Mouse (Mus musculus) hindbrain, embryonic 12.5 days (tissue): ENCODE results near the gene Nop9. TPM values are rescaled to one million over a fixed set of nuclear protein-coding genes. Genes with fewer than 3 reads are reported as not detected.
A peak's percentile ranks its signal among the peaks of the same experiment; 100 is the strongest.

Source experiments
- ATAC-seq: fragments of 200-750 bp; cut with Nextera tagmentation; 2 replicates; pipeline ENCODE4 v1.8.0; 2017; ENCODE audit warnings: moderate TSS enrichment; ENCODE audit not compliant: low FRiP score
- H3K27ac ChIP-seq: fragments of 300-500 bp; sonication (generic); 2 replicates; pipeline ENCODE4 v1.5.1; 2016; ENCODE audit warnings: mild to moderate bottlenecking
- H3K27me3 ChIP-seq: fragments of 300-500 bp; sonication (generic); 2 replicates; pipeline ENCODE4 v1.6.1; 2016; ENCODE audit warnings: mild to moderate bottlenecking
- H3K36me3 ChIP-seq: fragments of 300-500 bp; sonication (generic); 2 replicates; pipeline ENCODE4 v1.6.1; 2016; ENCODE audit warnings: mild to moderate bottlenecking
- H3K4me1 ChIP-seq: fragments of 300-500 bp; sonication (generic); 2 replicates; pipeline ENCODE4 v1.6.1; 2016
- H3K4me2 ChIP-seq: fragments of 300-500 bp; sonication (generic); replicated peaks from 2 replicates; pipeline ENCODE4 v1.6.1; 2016; ENCODE audit warnings: mild to moderate bottlenecking
- H3K4me3 ChIP-seq: fragments of 300-500 bp; sonication (generic); 2 replicates; pipeline ENCODE4 v1.5.1; 2016; ENCODE audit warnings: mild to moderate bottlenecking
- H3K9ac ChIP-seq: fragments of 300-500 bp; sonication (generic); 2 replicates; pipeline ENCODE4 v1.6.1; 2016; ENCODE audit warnings: mild to moderate bottlenecking, moderate library complexity
- H3K9me3 ChIP-seq: fragments of 300-500 bp; sonication (generic); replicated peaks from 2 replicates; pipeline ENCODE4 v1.6.1; 2016; ENCODE audit warnings: mild to moderate bottlenecking
- WGBS: fragments of 180-500 bp; shearing (Covaris S2); methylation state at CpG from one replicate; pipeline ENCODE4 v1.1.7; 2016; 5-methylcytosine and 5-hydroxymethylcytosine counted together
- polyA plus RNA-seq: library from polyadenylated mRNA; unstranded; fragments of >200 nt; fragmentation: Nextera tagmentation; extraction: Ambion mirVana; gene quantifications from 2 replicates; pipeline ENCODE4 v1.2.1, GENCODE M21; 2016

The Nop9 gene
- polyA plus RNA-seq, 1 experiment from 2014 or later: 42.0 TPM

GRCm38 (mm10) chr14:55716884-55717283 lies 28.6 kb upstream of the Nop9 start:
- H3K36me3 ChIP-seq: peaks cover 36% of the 10 kb centered on the region
- H3K27ac ChIP-seq: no peak overlapping the region
- no peaks in the 10 kb centered on the region for H3K9me3 ChIP-seq
- no peak overlapping the region for H3K4me2 ChIP-seq
- ATAC-seq: no peak
- 0 out of 2 replicates have a peak, but pooled peaks cover 9% of the 10 kb centered on the region for H3K4me1 ChIP-seq
- WGBS: 79% methylated on average over 8 of the region's 8 CpGs
- peaks cover 24% of the 10 kb centered on the region for H3K27me3 ChIP-seq
- H3K9ac ChIP-seq: no peak overlapping the region
- H3K4me3 ChIP-seq: no peak overlapping the region

- no peaks in the 10 kb centered on the region; the same call in 1 of the 2 replicates for H3K27me3 ChIP-seq
- peaks cover 36% of the 10 kb centered on the region for H3K36me3 ChIP-seq
- WGBS: 92% methylated on average over 6 of the region's 6 CpGs
- 0 out of 2 replicates have a peak, but pooled peaks cover 13% of the 10 kb centered on the region for H3K4me1 ChIP-seq
- no peak overlapping the region for H3K27ac ChIP-seq
- no peaks in the 10 kb centered on the region for H3K9me3 ChIP-seq
- H3K4me2 ChIP-seq: no peak overlapping the region
- no peak overlapping the region for H3K4me3 ChIP-seq
- ATAC-seq: no peak
- 0 out of 2 replicates have a peak overlapping the region, but pooled peaks have one; percentile 18 for H3K9ac ChIP-seq
Observed at GRCm38 (mm10) chr14:55719737-55720136, 25.8 kb upstream of the Nop9 start.

- Histone ChIP-seq H3K36me3 (peaks cover 36% of the 10 kb centered on the region), H3K4me1 (0 out of 2 replicates have a peak, but pooled peaks cover 13% of the 10 kb centered on the region), H3K9me3 (no peaks in the 10 kb centered on the region), H3K27me3 (no peaks in the 10 kb centered on the region), H3K4me3 (0 out of 2 replicates have a peak overlapping the region, but pooled peaks have one; percentile 79), H3K4me2 (peak overlapping the region; percentile 54; the same call in 1 of the 2 replicates), H3K9ac (no peak overlapping the region), H3K27ac (no peak overlapping the region)
- 92% methylated on average over 12 of the region's 12 CpGs for whole genome bisulfite sequencing
- ATAC-seq: no peak
Observed at GRCm38 (mm10) chr14:55720666-55721065, 24.8 kb upstream of the Nop9 start.

GRCm38 (mm10) chr14:55721076-55721475 lies 24.4 kb upstream of the Nop9 start:
- Histone ChIP-seq H3K27me3 (no peaks in the 10 kb centered on the region), H3K4me1 (0 out of 2 replicates have a peak, but pooled peaks cover 13% of the 10 kb centered on the region), H3K9me3 (no peaks in the 10 kb centered on the region), H3K4me2 (peak overlapping the region; percentile 54), H3K27ac (no peak overlapping the region), H3K4me3 (peak overlapping the region; percentile 79), H3K9ac (no peak overlapping the region; the same call in 1 of the 2 replicates), H3K36me3 (peaks cover 33% of the 10 kb centered on the region)
- 75% methylated on average over 6 of the region's 6 CpGs for WGBS
- no peak for ATAC-seq

- peak within 1 kb of the TSS; percentile 79 for H3K27ac ChIP-seq
- peak within 1 kb of the TSS; percentile 54 for H3K4me2 ChIP-seq
- peak within 1 kb of the TSS; percentile 79 for H3K4me3 ChIP-seq
- WGBS: 1% methylated on average over 50 of the region's 50 CpGs
- 0 out of 2 replicates have a peak, but pooled peaks cover 13% of the 10 kb centered on the region for H3K4me1 ChIP-seq
- H3K27me3 ChIP-seq: no peaks in the 10 kb centered on the region
- peak; percentile 96 for ATAC-seq
- peaks cover 27% of the 10 kb centered on the region for H3K36me3 ChIP-seq
- no peaks in the 10 kb centered on the region for H3K9me3 ChIP-seq
- H3K9ac ChIP-seq: peak within 1 kb of the TSS; percentile 77
Observed at GRCm38 (mm10) chr14:55721700-55722437, 23.6 kb upstream of the Nop9 start, which contains the start of gene Rabggta. Gene Rabggta (minus strand): TSS chr14:55722263.

- 0 out of 2 replicates have a peak, but pooled peaks cover 13% of the 10 kb centered on the region for H3K4me1 ChIP-seq
- H3K9ac ChIP-seq: peak overlapping the region; percentile 77
- 53% methylated on average over 8 of the region's 8 CpGs for WGBS
- H3K36me3 ChIP-seq: peaks cover 21% of the 10 kb centered on the region
- H3K9me3 ChIP-seq: no peaks in the 10 kb centered on the region
- H3K4me3 ChIP-seq: peak overlapping the region; percentile 79
- H3K27ac ChIP-seq: peak overlapping the region; percentile 79
- peak overlapping the region; percentile 54 for H3K4me2 ChIP-seq
- no peaks in the 10 kb centered on the region for H3K27me3 ChIP-seq
- no peak for ATAC-seq
Observed at GRCm38 (mm10) chr14:55722438-55722945, 23.0 kb upstream of the Nop9 start.

GRCm38 (mm10) chr14:55723433-55723832 lies 22.1 kb upstream of the Nop9 start:
- Histone ChIP-seq H3K4me3 (no peak overlapping the region), H3K27ac (no peak overlapping the region), H3K36me3 (peaks cover 13% of the 10 kb centered on the region), H3K9me3 (no peaks in the 10 kb centered on the region), H3K4me2 (no peak overlapping the region), H3K4me1 (0 out of 2 replicates have a peak, but pooled peaks cover 13% of the 10 kb centered on the region), H3K27me3 (no peaks in the 10 kb centered on the region), H3K9ac (no peak overlapping the region)
- no peak for ATAC-seq
- 91% methylated on average over 7 of the region's 7 CpGs for WGBS

GRCm38 (mm10) chr14:55724411-55724871 lies 21.1 kb upstream of the Nop9 start:
- no peak overlapping the region for H3K9ac ChIP-seq
- 69% methylated on average over 8 of the region's 8 CpGs for WGBS
- H3K4me1 ChIP-seq: 0 out of 2 replicates have a peak, but pooled peaks cover 13% of the 10 kb centered on the region
- H3K27me3 ChIP-seq: no peaks in the 10 kb centered on the region
- H3K27ac ChIP-seq: no peak overlapping the region
- H3K4me2 ChIP-seq: no peak overlapping the region
- no peak for ATAC-seq
- no peaks in the 10 kb centered on the region for H3K9me3 ChIP-seq
- H3K36me3 ChIP-seq: peaks cover 5% of the 10 kb centered on the region; the same call in 1 of the 2 replicates
- no peak overlapping the region for H3K4me3 ChIP-seq

GRCm38 (mm10) chr14:55726261-55726660 lies 19.2 kb upstream of the Nop9 start:
- ATAC-seq: no peak
- H3K4me2 ChIP-seq: no peak overlapping the region
- no peak overlapping the region for H3K9ac ChIP-seq
- no peaks in the 10 kb centered on the region; the same call in 1 of the 2 replicates for H3K27me3 ChIP-seq
- no peak overlapping the region for H3K27ac ChIP-seq
- no peak overlapping the region for H3K4me3 ChIP-seq
- 0 out of 2 replicates have a peak, but pooled peaks cover 6% of the 10 kb centered on the region for H3K4me1 ChIP-seq
- H3K36me3 ChIP-seq: no peaks in the 10 kb centered on the region
- no peaks in the 10 kb centered on the region for H3K9me3 ChIP-seq

GRCm38 (mm10) chr14:55727889-55728685 lies 17.4 kb upstream of the Nop9 start:
- H3K36me3 ChIP-seq: no peaks in the 10 kb centered on the region
- no peak overlapping the region for H3K4me3 ChIP-seq
- H3K27me3 ChIP-seq: no peaks in the 10 kb centered on the region; the same call in 1 of the 2 replicates
- 75% methylated on average over 8 of the region's 8 CpGs for WGBS
- H3K9me3 ChIP-seq: no peaks in the 10 kb centered on the region
- no peak for ATAC-seq
- H3K4me2 ChIP-seq: no peak overlapping the region
- no peaks in the 10 kb centered on the region for H3K4me1 ChIP-seq
- H3K9ac ChIP-seq: no peak overlapping the region
- H3K27ac ChIP-seq: no peak overlapping the region

GRCm38 (mm10) chr14:55730116-55730515 lies 15.4 kb upstream of the Nop9 start:
- WGBS: 77% methylated on average over 7 of the region's 7 CpGs
- H3K27ac ChIP-seq: no peak overlapping the region
- H3K27me3 ChIP-seq: no peaks in the 10 kb centered on the region; the same call in 1 of the 2 replicates
- no peaks in the 10 kb centered on the region for H3K9me3 ChIP-seq
- H3K4me2 ChIP-seq: no peak overlapping the region
- ATAC-seq: no peak
- H3K4me1 ChIP-seq: no peaks in the 10 kb centered on the region
- H3K9ac ChIP-seq: no peak overlapping the region
- no peak overlapping the region for H3K4me3 ChIP-seq
- H3K36me3 ChIP-seq: no peaks in the 10 kb centered on the region
